Mouse (Mus musculus): ENCODE data around the gene Gsto2.
A peak's percentile ranks its signal among the peaks of the same experiment; 100 is the strongest.

Gene Gsto2

GRCm38 (mm10) chr19:47890489-47891130 is 25.3 kb downstream of the Gsto2 start:
- DNase-seq (ENCODE audit: extremely low spot score, low spot score), result no peak

GRCm38 (mm10) chr19:47891562-47892312 is 26.4 kb downstream of the Gsto2 start:
- no peak for DNase-seq (ENCODE audit: extremely low spot score, low spot score)

- no peak for DNase-seq (ENCODE audit: extremely low spot score, low spot score)
These were observed 27.8 kb downstream of the Gsto2 start for GRCm38 (mm10) chr19:47893092-47893491.

- no peak for DNase-seq (ENCODE audit: extremely low spot score, low spot score)
These were observed 33.2 kb downstream of the Gsto2 start for GRCm38 (mm10) chr19:47898472-47899079.

GRCm38 (mm10) chr19:47900012-47900411 is 34.7 kb downstream of the Gsto2 start:
- no peak for DNase-seq (ENCODE audit: extremely low spot score, low spot score)

- no peak for DNase-seq (ENCODE audit: extremely low spot score, low spot score)
These were observed 35.2 kb downstream of the Gsto2 start for GRCm38 (mm10) chr19:47900558-47900957.

GRCm38 (mm10) chr19:47902316-47903201 is 37.2 kb downstream of the Gsto2 start:
- no peak for DNase-seq (ENCODE audit: extremely low spot score, low spot score)

GRCm38 (mm10) chr19:47903679-47904078 is 38.3 kb downstream of the Gsto2 start:
- DNase-seq (ENCODE audit: extremely low spot score, low spot score), result no peak

GRCm38 (mm10) chr19:47905081-47905480 is 39.7 kb downstream of the Gsto2 start:
- no peak for DNase-seq (ENCODE audit: extremely low spot score, low spot score)

- DNase-seq (ENCODE audit: extremely low spot score, low spot score), result no peak
These were observed 40.3 kb downstream of the Gsto2 start for GRCm38 (mm10) chr19:47905603-47906002.

GRCm38 (mm10) chr19:47907596-47907995 is 42.3 kb downstream of the Gsto2 start:
- DNase-seq (ENCODE audit: extremely low spot score, low spot score), result no peak

- DNase-seq (ENCODE audit: extremely low spot score, low spot score), result no peak
These were observed 43.6 kb downstream of the Gsto2 start for GRCm38 (mm10) chr19:47908961-47909371.

GRCm38 (mm10) chr19:47909387-47910116 is 44.2 kb downstream of the Gsto2 start:
- peak; percentile 58 for DNase-seq (ENCODE audit: extremely low spot score, low spot score)

- no peak for DNase-seq (ENCODE audit: extremely low spot score, low spot score)
These were observed 44.8 kb downstream of the Gsto2 start for GRCm38 (mm10) chr19:47910117-47910618.

GRCm38 (mm10) chr19:47910751-47911150 is 45.4 kb downstream of the Gsto2 start:
- no peak for DNase-seq (ENCODE audit: extremely low spot score, low spot score)

- DNase-seq (ENCODE audit: extremely low spot score, low spot score), result no peak
These were observed 48.0 kb downstream of the Gsto2 start for GRCm38 (mm10) chr19:47913344-47913743.

GRCm38 (mm10) chr19:47914191-47914590 is 48.9 kb downstream of the Gsto2 start:
- DNase-seq (ENCODE audit: extremely low spot score, low spot score), result no peak

GRCm38 (mm10) chr19:47915251-47915650 is 49.9 kb downstream of the Gsto2 start:
- DNase-seq (ENCODE audit: extremely low spot score, low spot score), result no peak

- no peak for DNase-seq (ENCODE audit: extremely low spot score, low spot score)
These were observed 52.1 kb downstream of the Gsto2 start for GRCm38 (mm10) chr19:47917396-47917795.

- no peak for DNase-seq (ENCODE audit: extremely low spot score, low spot score)
These were observed 52.7 kb downstream of the Gsto2 start for GRCm38 (mm10) chr19:47918016-47918415.
